Mouse (Mus musculus) monocyte, adult 5-6 weeks (primary cell): ENCODE results near the gene Klk1b22. TPM values are rescaled to one million over a fixed set of nuclear protein-coding genes. Genes with fewer than 3 reads are reported as not detected.
"Not testable (repeated sequence)": the region's sequence is repeated elsewhere in the genome, so short reads cannot be mapped to it uniquely, and the experiment has no call there.

Experiments
- ATAC-seq: fragments of 153-309, 156-312 bp; replicated peaks from 2 replicates; pipeline ENCODE4 v1.8.0; 2017; ENCODE audit warnings: mild to moderate bottlenecking; ENCODE audit not compliant: low TSS enrichment, insufficient number of reproducible peaks, severe bottlenecking, poor library complexity, low FRiP score
- total RNA-seq: library from RNA; stranded (forward); fragments of 200-1000, 200-491, 200-594 nt; gene quantifications from 3 replicates; pipeline ENCODE4 v1.2.3, GENCODE M21; 2017

The Klk1b22 gene
- not detected in 3 replicates for total RNA-seq

- no peak for ATAC-seq
These were observed at the start of gene Klk1b22 for GRCm38 (mm10) chr7:44112373-44112772. TSS of gene Klk1b22 (plus strand) at chr7:44112673.

GRCm38 (mm10) chr7:44072117-44072516, 40.4 kb upstream of the Klk1b22 start:
- ATAC-seq = no peak

GRCm38 (mm10) chr7:44077703-44078102, 34.8 kb upstream of the Klk1b22 start:
- ATAC-seq = no peak

- no peak for ATAC-seq
These were observed 16.4 kb upstream of the Klk1b22 start for GRCm38 (mm10) chr7:44096111-44096510.

- ATAC-seq = not testable (repeated sequence)
These were observed 10.4 kb upstream of the Klk1b22 start, which contains the start of gene Klk1b21 for GRCm38 (mm10) chr7:44102028-44102427. TSS of gene Klk1b21 (plus strand) at chr7:44102328.

- ATAC-seq = no peak
These were observed 11.0 kb downstream of the Klk1b22 start for GRCm38 (mm10) chr7:44123445-44123844.

GRCm38 (mm10) chr7:44136467-44136866, 24.0 kb downstream of the Klk1b22 start, which contains the start of gene Klk1b16:
TSS of gene Klk1b16 (plus strand) at chr7:44136767.
- ATAC-seq = no peak

Other genes starting within 250 kb of the Klk1b22 start
- not detected in 3 replicates for gene Klk4, start 231.5 kb upstream of the Klk1b22 start, total RNA-seq
- not detected in 3 replicates for gene Klk15, start 178.9 kb upstream of the Klk1b22 start, total RNA-seq
- not detected in 3 replicates for gene Klk1b8, start 162.0 kb upstream of the Klk1b22 start, total RNA-seq
- gene Klk1b1, start 145.9 kb upstream of the Klk1b22 start, total RNA-seq = not detected in 3 replicates
- gene Klk1b9, start 136.6 kb upstream of the Klk1b22 start, total RNA-seq = not detected in 3 replicates
- gene Klk1b11, start 116.8 kb upstream of the Klk1b22 start, total RNA-seq = not detected in 3 replicates
- not detected in 3 replicates for gene Klk1b26, start 100.5 kb upstream of the Klk1b22 start, total RNA-seq
- gene Klk1b27, start 60.4 kb upstream of the Klk1b22 start, total RNA-seq = 2.3 TPM in 1 of 3 replicates, not detected in the others
- not detected in 3 replicates for gene Klk1b21, start 10.3 kb upstream of the Klk1b22 start, total RNA-seq
- gene Klk1b16, start 24.1 kb downstream of the Klk1b22 start, total RNA-seq = not detected in 3 replicates
- not detected in 3 replicates for gene Klk1b24, start 75.6 kb downstream of the Klk1b22 start, total RNA-seq
- gene Klk1b3, start 85.5 kb downstream of the Klk1b22 start, total RNA-seq = not detected in 3 replicates
- not detected in 3 replicates for gene Klk1b4, start 94.8 kb downstream of the Klk1b22 start, total RNA-seq
- not detected in 3 replicates for gene Klk1b5, start 103.3 kb downstream of the Klk1b22 start, total RNA-seq
- not detected in 3 replicates for gene Klk1, start 112.7 kb downstream of the Klk1b22 start, total RNA-seq
- gene Gm36864, start 123.5 kb downstream of the Klk1b22 start, total RNA-seq = not detected in 3 replicates
- gene 1700028J19Rik, start 134.0 kb downstream of the Klk1b22 start, total RNA-seq = 0.49 to 0.53 TPM in 2 of 3 replicates, not detected in the other
- 28.3 to 44.7 TPM (median 44.0 TPM) in 3 replicates for gene 2410002F23Rik, start 134.0 kb downstream of the Klk1b22 start, total RNA-seq
- not detected in 3 replicates for gene Acp4, start 144.7 kb downstream of the Klk1b22 start, total RNA-seq
- not detected in 3 replicates for gene Gm15517, start 148.8 kb downstream of the Klk1b22 start, total RNA-seq
- 0.49 to 1.6 TPM (median 0.85 TPM) in 3 replicates for gene Clec11a, start 194.2 kb downstream of the Klk1b22 start, total RNA-seq
- 0.19 to 1.2 TPM in 2 of 3 replicates, not detected in the other for gene Shank1, start 197.6 kb downstream of the Klk1b22 start, total RNA-seq